Mouse (Mus musculus): ENCODE measurements at regions not wholly inside any gene's neighbourhood (a gene's known extent, or its start where the extent isn't known, plus 50 kb on each side); places are given as distances from the start of the nearest gene placed in this dataset.
"Not testable (repeated sequence)": the region's sequence is repeated elsewhere in the genome, so short reads cannot be mapped to it uniquely, and the experiment has no call there.

- DNase-seq (ENCODE audit: inconsistent age in 2 of 2, low spot score in 1 of 2) = peak in 1 of 2 experiments; percentile 16
These were observed 93.4 kb downstream of the Mettl4 start for GRCm38 (mm10) chr17:94656429-94656828.

GRCm38 (mm10) chr17:94655473-94655872 lies 94.3 kb downstream of the Mettl4 start:
- DNase-seq (ENCODE audit: inconsistent age in 2 of 2, low spot score in 1 of 2) = no peak

GRCm38 (mm10) chr17:94654634-94655033 lies 95.2 kb downstream of the Mettl4 start:
- no peak for DNase-seq (ENCODE audit: inconsistent age in 2 of 2, low spot score in 1 of 2)

- no peak for DNase-seq (ENCODE audit: inconsistent age in 2 of 2, low spot score in 1 of 2)
These were observed 97.4 kb downstream of the Mettl4 start for GRCm38 (mm10) chr17:94652412-94652811.

- DNase-seq (ENCODE audit: inconsistent age in 2 of 2, low spot score in 1 of 2) = not testable (repeated sequence)
These were observed 98.3 kb downstream of the Mettl4 start for GRCm38 (mm10) chr17:94651517-94651916.

Data from adrenal gland, adult (tissue).